Mouse (Mus musculus): Measurements from ENCODE around the gene Ppp1r9a.

Gene Ppp1r9a

DNA sequence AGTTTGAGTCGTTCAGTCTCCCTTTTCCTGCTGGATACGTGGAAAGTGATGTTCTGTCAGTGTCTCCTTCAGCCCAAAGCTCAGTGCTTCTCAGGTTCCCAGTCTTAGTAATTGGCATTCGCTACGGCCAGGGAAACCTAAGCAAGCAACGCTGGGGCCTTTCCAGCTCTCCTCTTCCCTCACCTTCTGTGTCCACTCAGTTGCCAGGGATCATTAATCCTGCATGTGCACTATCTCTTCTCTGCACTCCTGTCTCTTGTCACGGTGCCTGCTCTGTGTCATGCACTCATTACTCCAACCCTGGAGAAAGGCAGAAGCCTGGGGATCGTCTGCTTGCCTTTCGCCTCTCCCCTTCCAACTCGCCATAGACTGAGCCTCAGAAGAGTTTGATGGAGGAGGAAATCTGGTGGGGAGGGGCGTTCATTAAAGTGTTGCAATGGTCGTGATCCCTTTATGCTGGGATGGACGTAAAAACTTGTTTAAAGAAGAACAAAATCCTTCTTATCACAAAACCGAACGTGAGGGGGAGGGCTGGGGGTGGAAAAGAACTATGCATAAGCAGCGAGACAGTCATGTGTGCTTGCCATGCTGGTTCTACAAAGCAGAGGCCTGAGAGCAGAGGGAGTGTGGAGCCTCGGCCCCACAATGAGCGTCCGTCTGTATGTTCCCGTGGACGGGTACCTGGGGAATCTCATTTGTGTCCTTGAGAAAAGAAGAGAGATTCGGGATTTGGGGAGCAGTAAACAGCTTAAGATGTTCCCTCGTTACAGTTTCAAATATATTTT, 103.0 kb downstream of the Ppp1r9a start:
- no peak for DNase-seq (ENCODE audit: extremely low spot score, low read depth, low spot score)

DNA sequence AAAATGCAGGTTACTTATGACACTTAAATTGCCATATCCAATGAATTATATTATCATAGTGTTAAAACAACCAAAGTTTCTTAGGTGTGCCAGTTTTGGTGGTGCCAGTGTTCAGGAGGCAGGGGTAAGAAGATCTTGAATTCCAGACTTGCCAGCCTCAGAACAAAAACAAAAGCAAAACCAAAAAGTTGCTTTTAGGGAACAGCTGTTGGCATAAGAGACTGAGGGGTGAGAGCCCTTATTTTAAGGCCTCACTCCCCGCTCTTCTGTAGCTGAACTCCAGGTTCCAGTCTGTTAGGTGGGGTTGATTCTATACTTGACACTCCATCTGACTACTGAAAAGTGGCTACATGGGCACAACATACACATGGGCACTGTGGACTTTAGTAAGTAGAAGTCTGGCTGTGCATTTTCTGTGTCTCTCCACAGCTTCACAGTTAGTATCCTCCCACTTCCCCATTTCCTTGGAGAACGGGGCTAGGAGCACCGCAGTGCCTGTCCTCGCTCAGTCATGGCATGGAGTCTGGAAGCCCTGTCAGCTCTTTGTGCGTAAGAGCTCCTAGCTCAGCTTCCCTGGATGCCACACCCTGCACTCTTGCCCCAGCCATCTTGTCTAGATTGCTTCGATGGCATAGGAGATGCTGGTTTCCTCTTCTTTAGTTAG, 103.7 kb downstream of the Ppp1r9a start:
- no peak for DNase-seq (ENCODE audit: extremely low spot score, low read depth, low spot score)

DNA sequence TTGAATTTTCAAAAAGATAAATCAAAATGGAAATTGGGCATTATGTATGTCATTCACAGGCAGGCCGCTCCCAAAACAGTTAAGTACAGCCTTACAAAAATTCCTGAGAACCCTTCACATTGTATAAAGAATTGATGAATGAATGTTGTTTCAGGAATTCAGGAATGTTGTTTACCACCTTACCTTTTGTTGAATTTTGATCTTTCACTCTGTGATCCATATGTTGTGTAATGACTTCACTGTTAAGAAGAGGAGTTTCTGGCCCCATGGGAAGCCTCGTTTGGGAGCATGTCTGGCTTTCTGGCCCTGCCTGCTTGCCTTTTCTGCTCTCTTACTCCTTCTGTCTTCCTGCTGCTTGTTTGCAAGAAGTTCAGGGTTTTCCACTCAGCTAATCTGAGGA, 105.4 kb downstream of the Ppp1r9a start:
- no peak for DNase-seq (ENCODE audit: extremely low spot score, low read depth, low spot score)

DNA sequence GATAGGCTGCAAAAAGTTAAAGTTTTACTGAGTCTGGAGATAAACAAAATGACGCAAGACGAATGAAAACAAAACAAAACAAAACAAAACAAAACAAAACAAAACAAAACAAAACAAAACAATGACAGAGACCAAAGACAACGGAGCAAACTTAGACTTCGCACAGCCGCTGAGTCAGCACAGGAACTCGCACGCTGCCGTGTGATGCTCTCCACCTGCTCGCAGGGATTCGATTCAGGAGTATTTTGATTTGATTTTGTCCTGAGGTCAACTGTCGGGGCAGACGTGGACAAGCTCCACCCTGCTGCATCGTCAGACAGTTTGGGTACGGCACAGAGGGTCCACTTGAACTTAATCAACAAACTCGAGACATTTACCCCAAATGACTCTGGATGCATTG, 105.9 kb downstream of the Ppp1r9a start:
- no peak for DNase-seq (ENCODE audit: extremely low spot score, low read depth, low spot score)

DNA sequence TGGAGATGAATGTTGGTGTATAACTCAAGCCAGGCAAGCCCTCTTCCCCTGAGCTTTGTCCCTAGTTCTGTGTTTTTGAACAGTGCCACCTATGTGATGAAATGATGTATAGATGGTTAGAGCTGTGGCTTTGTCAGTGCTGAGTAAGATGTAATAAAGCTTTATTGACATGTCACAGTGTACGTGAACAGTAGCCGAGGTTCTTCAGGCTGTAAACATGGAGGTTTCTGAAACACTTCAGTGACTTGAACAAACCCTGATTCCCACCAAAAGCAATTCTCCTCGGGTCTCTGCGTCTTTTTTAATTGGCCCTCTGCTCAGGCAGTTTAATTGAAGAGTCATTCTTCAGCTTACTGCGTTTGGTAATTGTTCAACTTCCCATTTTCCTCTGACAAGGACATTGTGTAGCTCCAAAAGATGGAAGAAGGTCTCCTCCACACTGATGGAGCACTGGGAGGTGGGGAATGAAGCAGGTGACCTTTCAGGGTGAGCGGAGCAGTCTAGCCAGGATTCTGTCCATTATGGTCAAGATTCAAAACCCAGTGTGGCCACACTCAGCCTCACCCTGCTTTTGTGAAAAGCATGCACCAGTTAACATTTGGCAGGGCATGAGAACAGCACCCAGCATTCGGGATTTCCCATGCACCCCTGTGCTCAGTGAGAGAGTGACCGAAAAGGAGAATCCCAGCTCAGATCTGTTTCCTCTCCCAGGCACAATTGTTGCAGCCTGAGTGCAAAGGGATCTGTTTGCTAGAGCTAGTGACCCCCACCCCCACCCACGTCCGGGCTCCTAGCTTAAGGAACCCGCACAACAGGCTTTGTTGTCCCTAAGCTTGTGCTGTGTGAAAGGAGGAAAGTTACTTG, 108.1 kb downstream of the Ppp1r9a start:
- no peak for DNase-seq (ENCODE audit: extremely low spot score, low read depth, low spot score)

DNA sequence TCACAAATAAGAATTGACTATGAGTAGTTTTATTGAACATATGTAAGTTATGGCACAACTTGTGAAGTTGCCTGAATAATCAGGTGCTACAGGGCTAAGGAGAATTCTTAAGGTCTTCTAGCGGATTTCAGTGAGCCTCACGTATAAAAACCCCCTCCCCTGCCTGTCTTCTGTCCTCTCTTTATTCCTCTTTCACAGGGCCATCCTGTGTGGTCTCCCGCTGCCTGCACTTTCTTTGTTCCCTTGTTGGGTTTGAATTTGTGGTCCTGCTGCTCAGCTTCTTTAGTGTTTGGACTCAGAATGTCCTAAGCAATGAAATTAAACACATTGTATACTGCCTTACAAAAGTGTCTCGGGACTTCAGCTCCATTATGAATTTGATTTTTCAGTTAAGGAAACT, 110.1 kb downstream of the Ppp1r9a start:
- no peak for DNase-seq (ENCODE audit: extremely low spot score, low read depth, low spot score)

DNA sequence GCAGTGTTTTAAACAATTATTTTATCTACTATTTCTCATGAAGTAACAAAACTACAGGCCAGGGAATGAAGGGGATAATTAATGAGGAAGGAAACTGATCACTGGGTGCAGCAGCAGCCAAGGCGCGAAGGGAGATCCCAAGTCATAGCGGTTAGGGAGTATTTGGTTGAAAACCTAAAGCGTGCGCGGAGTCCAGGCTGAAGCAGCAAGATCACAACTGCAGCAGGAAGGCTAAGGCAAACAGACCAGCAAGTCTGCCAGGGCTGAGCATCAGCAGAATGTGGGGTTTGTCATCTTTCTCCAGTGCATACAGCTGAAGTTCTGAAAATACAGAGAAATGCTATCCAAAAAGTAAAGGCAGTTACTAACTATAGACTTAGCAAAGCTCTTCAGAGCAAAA, 111.8 kb downstream of the Ppp1r9a start:
- no peak for DNase-seq (ENCODE audit: extremely low spot score, low read depth, low spot score)

DNA sequence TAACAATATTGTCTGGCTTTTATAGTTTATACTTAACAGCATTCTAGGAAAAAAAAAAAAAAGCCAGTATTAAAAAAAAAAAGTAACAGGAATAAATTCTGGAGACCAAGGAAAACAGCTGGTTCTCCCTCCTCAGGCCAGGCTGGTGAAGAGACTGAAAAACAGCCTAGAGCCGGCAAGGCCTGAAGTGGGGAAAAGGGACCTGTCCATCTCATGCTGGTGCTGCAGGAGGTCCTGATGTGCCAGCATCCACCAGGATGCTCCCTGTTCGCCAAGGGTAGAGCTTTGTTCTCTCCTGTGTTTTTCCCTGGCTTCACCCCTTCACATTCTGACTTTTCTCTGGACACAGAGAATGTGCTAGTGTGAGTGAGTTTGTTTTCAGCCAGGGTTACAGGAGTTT, 112.5 kb downstream of the Ppp1r9a start:
- DNase-seq (ENCODE audit: extremely low spot score, low read depth, low spot score) = no peak

DNA sequence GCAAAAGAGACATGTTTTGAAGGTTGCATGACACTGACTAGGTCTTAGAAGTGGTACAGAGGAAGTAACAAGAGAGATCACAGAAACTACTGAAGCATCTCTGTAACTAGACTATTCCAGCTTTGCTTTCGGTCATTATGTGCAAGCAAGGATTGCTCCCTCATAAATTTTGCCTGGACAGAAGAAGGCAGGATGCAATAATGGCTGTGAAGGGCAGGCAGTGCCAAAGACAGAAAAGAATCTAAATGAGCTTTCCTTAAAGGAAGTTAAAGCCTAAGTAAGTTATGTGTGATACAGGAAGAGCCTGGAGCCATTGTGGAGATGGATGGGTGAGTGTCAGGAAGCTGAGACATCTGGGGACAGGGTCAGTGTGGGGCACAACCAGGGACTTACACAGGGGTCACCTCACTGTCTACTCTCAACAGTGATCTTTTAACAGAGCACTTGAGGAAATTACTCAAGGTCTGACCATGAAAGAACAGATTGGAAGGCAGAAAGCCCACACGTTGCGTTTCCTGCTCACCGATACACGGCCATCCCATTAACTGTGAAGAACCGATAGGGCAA, 115.3 kb downstream of the Ppp1r9a start:
- DNase-seq (ENCODE audit: extremely low spot score, low read depth, low spot score) = no peak

DNA sequence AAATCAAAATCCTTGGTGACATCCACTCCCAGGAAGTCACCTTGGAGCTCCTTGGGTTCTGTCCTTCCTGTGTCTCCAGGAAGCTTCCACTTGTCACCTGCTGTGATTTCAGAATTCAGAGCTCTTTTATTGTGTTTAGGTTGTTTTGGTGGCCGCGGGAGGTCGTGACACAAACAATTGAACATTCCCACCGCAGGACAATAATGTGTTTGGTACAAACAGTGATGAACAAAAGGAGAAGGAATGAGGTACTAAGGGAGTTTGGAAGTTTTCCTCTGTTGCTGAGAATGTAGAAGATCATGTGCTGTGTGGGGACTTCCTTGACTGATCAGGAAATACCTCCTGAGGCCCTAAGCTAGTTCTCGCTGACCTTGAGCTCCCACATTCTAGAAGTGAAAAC, 116.5 kb downstream of the Ppp1r9a start:
- DNase-seq (ENCODE audit: extremely low spot score, low read depth, low spot score) = no peak

DNA sequence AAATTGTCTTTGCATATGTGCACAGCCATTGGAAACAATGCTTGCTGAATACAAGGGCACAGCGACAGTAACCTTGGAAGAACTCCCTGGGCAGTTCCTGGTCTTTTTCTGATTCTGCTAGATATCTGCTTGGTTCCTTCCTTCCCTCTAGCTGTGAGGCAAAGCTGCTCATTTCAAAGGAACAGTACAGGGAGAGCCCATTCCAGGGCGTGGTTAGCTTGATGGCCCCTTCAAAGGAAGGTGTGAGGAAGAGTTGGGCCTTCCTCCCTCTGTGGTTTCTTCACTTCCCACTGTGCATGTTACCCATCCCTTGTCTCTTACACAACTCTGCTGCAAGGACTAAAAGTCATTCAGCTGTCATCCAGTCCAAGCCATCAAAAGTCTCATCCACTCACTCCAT, 117.3 kb downstream of the Ppp1r9a start:
- DNase-seq (ENCODE audit: extremely low spot score, low read depth, low spot score) = no peak

DNA sequence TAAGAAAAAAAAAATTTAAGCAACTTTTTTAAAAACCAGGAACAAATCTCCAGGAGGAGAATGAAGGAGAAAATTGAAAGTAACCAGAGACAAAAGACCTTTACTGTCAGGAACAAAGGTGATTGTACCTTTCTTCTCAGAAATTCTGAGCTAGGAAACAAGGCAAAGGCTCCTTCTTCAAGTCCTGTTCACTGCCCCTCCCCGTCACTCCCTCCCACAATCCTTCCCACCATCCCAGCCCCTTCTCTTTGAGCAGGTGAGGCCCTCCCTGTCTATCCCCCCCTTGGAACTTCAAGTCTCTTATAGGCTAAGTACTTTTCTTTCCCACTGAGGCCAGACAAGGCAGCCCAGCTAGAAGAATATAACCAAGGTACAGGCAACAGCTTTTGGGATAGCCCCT, 117.8 kb downstream of the Ppp1r9a start:
- no peak for DNase-seq (ENCODE audit: extremely low spot score, low read depth, low spot score)

DNA sequence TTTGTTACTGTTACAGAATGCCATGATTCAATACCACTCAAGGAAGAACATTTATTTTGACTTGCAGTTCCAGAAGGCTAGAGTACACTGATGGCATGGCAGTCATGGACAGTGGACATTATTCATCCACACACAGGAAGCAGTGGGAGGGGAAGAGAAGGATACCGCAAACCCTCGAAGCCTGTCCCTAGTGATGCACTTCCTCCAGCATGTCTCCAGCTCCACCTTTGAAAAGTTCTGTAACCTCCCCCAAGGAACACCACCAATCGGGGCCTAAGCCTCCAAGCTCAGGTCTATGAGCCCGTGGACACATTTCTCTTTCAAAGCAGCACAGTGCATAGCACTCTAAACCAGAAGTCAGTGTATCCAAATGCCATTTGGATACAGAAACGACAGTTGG, 120.0 kb downstream of the Ppp1r9a start:
- no peak for DNase-seq (ENCODE audit: extremely low spot score, low read depth, low spot score)

DNA sequence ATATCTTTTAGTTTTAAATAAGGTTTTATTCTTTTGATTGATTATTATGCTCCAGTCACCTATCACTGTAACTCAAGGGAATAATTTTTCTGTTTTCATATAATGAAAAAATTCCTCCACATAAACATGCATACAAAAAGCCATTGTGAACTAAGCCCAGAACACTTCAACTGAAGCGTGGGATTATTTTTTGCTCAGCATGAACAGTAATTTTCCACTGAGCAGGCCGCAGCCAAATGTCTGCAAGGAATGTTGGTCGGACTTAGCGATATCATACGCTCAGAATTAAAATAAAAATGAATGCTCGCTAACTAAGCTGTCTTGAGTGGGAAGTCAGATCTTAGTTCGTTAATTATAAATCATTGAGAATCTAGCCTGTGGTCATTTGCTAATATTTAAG, 122.2 kb downstream of the Ppp1r9a start:
- DNase-seq (ENCODE audit: extremely low spot score, low read depth, low spot score) = no peak

DNA sequence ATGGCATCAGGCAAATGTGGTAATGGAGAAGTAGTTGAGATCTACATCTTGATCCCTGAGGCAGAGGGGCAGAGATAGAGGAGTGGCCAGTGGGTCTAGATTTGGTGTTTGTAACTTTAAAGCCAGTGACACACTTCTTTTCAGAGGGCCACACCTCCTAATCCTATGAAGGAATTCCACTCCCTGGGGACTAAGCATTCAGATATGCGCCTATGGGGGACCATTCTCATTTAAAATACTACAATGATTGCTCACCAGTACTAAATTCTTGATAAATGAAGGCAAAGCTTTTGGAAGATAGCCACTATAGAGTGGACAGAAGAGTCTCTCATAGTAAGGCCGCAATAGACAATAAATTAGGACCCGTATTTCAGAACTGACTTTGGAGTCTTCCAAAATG, 124.1 kb downstream of the Ppp1r9a start:
- DNase-seq (ENCODE audit: extremely low spot score, low read depth, low spot score) = no peak

DNA sequence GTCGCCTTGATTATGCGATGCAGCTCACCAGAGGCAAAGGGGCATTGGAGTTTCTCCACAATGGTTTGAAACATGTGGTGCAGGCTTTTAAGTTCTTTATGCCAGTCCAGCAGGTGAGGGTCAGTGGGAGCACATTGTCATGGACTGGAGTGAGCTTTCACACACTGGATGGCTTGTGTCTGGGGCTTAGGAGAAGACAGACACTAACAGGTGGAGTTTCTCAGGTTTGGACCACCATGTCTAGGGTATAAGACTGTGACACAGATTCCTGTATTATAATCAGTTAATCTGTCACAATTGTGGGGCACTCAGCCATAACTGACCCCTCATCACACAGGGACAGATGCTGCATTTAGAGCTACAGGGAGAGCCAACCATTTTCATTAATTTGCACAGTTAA, 124.5 kb downstream of the Ppp1r9a start:
- DNase-seq (ENCODE audit: extremely low spot score, low read depth, low spot score) = no peak

DNA sequence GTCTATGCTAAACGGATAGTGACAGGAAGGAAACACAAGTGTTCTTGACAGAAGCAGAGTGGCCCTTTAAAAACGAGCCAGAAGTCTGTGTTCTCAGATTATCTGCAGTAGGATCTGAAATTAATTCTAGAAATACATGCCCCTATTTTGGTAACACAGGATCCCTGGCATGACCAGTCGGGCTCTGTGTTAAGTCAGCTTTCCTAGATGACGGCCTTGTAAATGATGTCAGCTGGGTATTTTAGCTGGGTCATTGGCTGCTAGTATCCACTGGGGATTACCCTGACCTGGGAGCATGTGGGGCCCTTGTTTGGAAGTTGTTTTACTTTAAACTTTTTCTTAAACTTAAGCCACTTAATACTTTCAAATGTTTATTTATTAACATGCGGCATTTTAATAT, 125.1 kb downstream of the Ppp1r9a start:
- DNase-seq (ENCODE audit: extremely low spot score, low read depth, low spot score) = no peak

DNA sequence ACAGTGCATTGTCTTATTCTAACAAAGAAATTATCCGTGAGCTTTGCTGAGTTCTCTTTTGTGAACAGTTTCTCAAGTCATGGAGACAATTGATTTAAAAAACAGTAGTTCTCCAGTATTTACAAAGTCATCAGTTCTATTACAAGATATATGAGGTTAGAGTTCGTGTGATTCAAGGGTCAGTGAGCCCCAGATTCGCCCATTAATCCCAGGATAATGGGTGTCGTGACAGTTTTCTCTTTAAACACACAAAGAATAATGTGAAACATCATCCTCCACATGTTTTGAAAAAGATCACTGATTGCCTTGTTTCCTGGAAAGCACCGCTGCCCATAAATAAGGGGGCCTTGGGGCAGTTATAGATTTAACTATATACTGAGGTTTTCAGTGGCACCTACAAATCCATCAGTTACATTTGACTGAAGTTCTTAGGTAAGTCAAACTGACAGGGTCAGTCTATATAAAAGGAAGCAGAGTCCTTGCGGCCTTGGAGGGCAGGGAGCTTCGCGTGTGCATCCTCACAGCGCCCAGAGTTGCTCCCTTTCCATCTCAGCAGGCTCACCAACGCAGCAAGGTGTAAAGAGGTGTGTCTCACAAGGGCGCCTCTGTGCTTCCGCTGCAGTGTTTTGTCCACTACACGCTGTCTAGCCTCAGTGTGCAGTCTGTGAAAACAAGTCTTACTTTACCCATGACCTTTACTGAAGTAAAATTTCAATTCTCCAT, 126.6 kb downstream of the Ppp1r9a start:
- DNase-seq (ENCODE audit: extremely low spot score, low read depth, low spot score) = no peak

DNA sequence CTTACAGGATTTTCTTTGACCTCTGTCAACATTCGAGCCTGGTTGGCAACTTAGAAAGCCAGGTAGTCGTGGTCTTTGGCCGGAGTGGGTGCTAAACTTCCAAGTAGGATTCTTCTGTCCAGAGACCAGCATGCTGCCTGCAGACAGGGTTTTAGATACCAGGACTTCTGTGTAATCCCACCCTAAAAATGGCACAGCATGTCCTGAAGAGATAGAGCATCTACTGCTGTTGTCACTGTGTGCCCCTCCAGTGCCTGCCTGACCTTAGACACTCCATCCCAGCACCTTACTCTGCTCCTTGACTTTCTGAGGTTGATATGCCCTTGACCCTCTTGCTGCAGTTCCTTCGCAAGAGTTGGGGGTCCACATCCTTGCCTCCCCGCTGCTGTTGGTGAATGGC, 127.2 kb downstream of the Ppp1r9a start:
- DNase-seq (ENCODE audit: extremely low spot score, low read depth, low spot score) = no peak

DNA sequence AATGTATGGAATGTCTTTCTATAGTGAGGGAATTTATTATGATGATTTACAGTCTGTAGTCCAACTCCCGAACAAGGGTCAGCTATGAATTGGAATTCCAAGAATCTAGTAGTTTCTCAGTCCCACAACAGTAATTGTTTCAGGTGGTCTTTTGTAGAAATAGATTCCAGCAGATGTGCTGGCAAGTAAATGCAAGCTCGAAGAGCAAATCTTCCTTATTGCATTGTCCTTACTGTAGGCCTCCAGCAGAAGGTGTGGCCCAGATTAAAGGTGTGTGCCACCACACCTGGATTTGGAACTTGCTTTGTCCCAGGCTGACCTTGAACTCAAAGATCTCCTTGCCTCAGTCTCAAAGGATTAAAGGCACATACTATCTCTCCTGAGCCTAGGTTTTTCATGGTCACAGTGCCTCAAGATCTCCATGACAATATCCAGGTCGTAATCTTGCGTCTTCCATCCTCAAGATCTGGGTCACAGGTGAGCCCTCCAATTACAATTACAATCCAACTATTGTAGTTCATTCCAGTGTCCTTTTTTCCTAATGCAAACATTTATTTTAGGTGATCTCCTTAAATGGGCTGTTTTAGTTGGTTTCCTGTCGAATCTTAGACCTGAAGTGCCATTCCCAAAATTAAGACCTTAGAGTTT, 130.4 kb downstream of the Ppp1r9a start:
- no peak for DNase-seq (ENCODE audit: extremely low spot score, low read depth, low spot score)

All from hindlimb bud, embryonic 11.5 days (tissue).